Mouse (Mus musculus): ENCODE results near the gene Olfml2a. TPM values are rescaled to one million over a fixed set of nuclear protein-coding genes. Genes with fewer than 3 reads are reported as not detected.
"Not testable (repeated sequence)": the region's sequence is repeated elsewhere in the genome, so short reads cannot be mapped to it uniquely, and the experiment has no call there.

The Olfml2a gene
- polyA plus RNA-seq, 1 experiment from 2014 or later: 2.5 TPM

- Histone ChIP-seq H3K4me2 (replicated peaks; ENCODE audit: low read depth, low read length) (0 out of 2 replicates have a peak overlapping the region, but pooled peaks have one; percentile 91), H3K36me3 (ENCODE audit: control insufficient read depth, insufficient read depth, low read length) (peaks cover 10% of the 10 kb centered on the region), H3K27me3 (ENCODE audit: control insufficient read depth, insufficient read depth, low read length) (no peaks in the 10 kb centered on the region), H3K9ac (ENCODE audit: low read depth, low read length) (no peak overlapping the region), H3K4me3 (ENCODE audit: low read depth, low read length) (peak overlapping the region; percentile 83), H3K9me3 (ENCODE audit: control insufficient read depth, low read length) (no peaks in the 10 kb centered on the region), H3K27ac (ENCODE audit: low read depth, low read length) (no peak overlapping the region), H3K4me1 (replicated peaks; ENCODE audit: control insufficient read depth, insufficient read depth, low read length) (peaks cover 13% of the 10 kb centered on the region)
- no peak for DNase-seq (ENCODE audit: low spot score)
- no peak for ATAC-seq (ENCODE audit: low FRiP score)
- 92% methylated on average over 14 of the region's 14 CpGs for WGBS
Observed at GRCm38 (mm10) chr2:39006149-39006730, 74.5 kb downstream of the Olfml2a start.

DNA sequence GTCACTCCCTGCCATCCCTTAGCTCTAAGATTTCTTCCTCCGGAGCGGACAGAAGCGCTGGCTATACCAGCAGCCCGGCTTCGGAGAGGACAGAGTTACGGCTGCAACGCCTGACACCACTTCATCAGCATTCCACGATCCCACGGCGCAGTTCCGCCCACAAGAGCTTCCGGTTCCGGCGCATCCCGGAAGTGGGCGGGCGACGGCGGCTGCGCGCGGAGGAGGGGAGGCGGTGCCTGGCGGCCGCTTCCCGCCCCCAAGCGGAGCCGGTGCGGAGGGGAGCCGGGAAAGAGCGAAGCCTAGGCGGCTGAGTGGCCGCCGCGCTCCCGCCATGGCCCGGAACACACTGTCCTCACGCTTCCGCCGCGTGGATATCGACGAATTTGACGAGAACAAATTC, 76.1 kb downstream of the Olfml2a start:
- Histone ChIP-seq H3K27ac (ENCODE audit: low read depth, low read length) (peak overlapping the region; percentile 82), H3K9me3 (ENCODE audit: control insufficient read depth, low read length) (no peaks in the 10 kb centered on the region), H3K27me3 (ENCODE audit: control insufficient read depth, insufficient read depth, low read length) (no peaks in the 10 kb centered on the region), H3K36me3 (ENCODE audit: control insufficient read depth, insufficient read depth, low read length) (peaks cover 3% of the 10 kb centered on the region), H3K4me1 (replicated peaks; ENCODE audit: control insufficient read depth, insufficient read depth, low read length) (peaks cover 13% of the 10 kb centered on the region), H3K4me2 (replicated peaks; ENCODE audit: low read depth, low read length) (peak overlapping the region; percentile 88), H3K4me3 (ENCODE audit: low read depth, low read length) (peak overlapping the region; percentile 61), H3K9ac (ENCODE audit: low read depth, low read length) (peak overlapping the region; percentile 76)
- WGBS: 0% methylated on average over 40 of the region's 44 CpGs
- DNase-seq (ENCODE audit: low spot score) (peak; percentile 96), ATAC-seq (ENCODE audit: low FRiP score) (peak; percentile 87)

GRCm38 (mm10) chr2:39008350-39008851, 76.6 kb downstream of the Olfml2a start:
- peak overlapping the region; percentile 61 for H3K4me3 ChIP-seq (ENCODE audit: low read depth, low read length)
- peak overlapping the region; percentile 82 for H3K27ac ChIP-seq (ENCODE audit: low read depth, low read length)
- peaks cover 2% of the 10 kb centered on the region; the same call in 1 of the 2 replicates for H3K36me3 ChIP-seq (ENCODE audit: control insufficient read depth, insufficient read depth, low read length)
- WGBS: under 1% methylated on average over 20 of the region's 25 CpGs
- ATAC-seq (ENCODE audit: low FRiP score) (peak; percentile 63), DNase-seq (ENCODE audit: low spot score) (no peak)
- peak overlapping the region; percentile 88 for H3K4me2 ChIP-seq (replicated peaks; ENCODE audit: low read depth, low read length)
- H3K9ac ChIP-seq (ENCODE audit: low read depth, low read length): peak overlapping the region; percentile 76
- peaks cover 13% of the 10 kb centered on the region for H3K4me1 ChIP-seq (replicated peaks; ENCODE audit: control insufficient read depth, insufficient read depth, low read length)
- no peaks in the 10 kb centered on the region for H3K27me3 ChIP-seq (ENCODE audit: control insufficient read depth, insufficient read depth, low read length)
- no peaks in the 10 kb centered on the region for H3K9me3 ChIP-seq (ENCODE audit: control insufficient read depth, low read length)

DNA sequence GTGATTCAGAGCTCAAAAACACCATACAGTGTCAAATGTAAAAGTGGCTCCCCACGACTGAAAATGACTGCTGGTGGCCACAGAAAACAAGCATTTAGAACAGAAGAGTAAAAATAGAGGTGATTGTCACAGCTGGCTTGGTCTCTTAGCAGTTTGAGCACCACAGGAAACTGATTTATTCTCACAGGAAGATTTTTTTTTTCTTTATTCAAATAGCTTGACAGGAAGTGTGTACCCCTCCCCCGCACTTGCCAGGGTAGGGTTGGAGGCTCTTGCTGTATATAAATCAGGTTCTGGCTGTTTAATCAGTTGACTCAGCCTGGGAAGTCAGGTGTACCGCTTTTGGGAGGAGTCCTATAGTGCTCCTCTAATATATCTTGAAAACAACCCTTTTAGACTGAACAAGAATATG, 77.2 kb downstream of the Olfml2a start:
- Histone ChIP-seq H3K27me3 (ENCODE audit: control insufficient read depth, insufficient read depth, low read length) (no peaks in the 10 kb centered on the region), H3K27ac (ENCODE audit: low read depth, low read length) (no peak overlapping the region), H3K4me3 (ENCODE audit: low read depth, low read length) (peak overlapping the region; percentile 61), H3K9ac (ENCODE audit: low read depth, low read length) (peak overlapping the region; percentile 76), H3K36me3 (ENCODE audit: control insufficient read depth, insufficient read depth, low read length) (no peaks in the 10 kb centered on the region), H3K4me1 (replicated peaks; ENCODE audit: control insufficient read depth, insufficient read depth, low read length) (peaks cover 8% of the 10 kb centered on the region; the same call in 1 of the 2 replicates), H3K4me2 (replicated peaks; ENCODE audit: low read depth, low read length) (peak overlapping the region; percentile 88), H3K9me3 (ENCODE audit: control insufficient read depth, low read length) (no peaks in the 10 kb centered on the region)
- ATAC-seq (ENCODE audit: low FRiP score) (no peak), DNase-seq (ENCODE audit: low spot score) (peak; percentile 30)
- 36% methylated on average over 3 of the region's 3 CpGs for WGBS

DNA sequence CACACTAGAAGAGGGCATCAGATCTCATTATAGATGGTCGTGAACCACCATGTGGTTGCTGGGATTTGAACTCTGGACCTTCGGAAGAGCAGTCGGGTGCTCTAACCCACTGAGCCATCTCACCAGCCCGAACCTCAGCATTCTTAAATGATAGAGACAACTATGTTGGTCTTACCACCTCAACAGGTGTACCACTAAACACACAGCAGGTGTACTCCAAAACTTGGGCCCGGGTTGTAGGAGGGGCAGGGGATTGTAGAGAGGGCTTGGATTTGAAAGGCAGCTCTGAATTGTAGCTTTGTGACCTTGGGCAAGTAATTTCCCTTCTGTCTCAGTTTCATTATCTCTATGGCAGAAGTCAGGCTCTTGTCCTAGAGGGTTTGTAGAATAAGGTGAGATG, 78.4 kb downstream of the Olfml2a start:
- not testable (repeated sequence) for DNase-seq (ENCODE audit: low spot score)

DNA sequence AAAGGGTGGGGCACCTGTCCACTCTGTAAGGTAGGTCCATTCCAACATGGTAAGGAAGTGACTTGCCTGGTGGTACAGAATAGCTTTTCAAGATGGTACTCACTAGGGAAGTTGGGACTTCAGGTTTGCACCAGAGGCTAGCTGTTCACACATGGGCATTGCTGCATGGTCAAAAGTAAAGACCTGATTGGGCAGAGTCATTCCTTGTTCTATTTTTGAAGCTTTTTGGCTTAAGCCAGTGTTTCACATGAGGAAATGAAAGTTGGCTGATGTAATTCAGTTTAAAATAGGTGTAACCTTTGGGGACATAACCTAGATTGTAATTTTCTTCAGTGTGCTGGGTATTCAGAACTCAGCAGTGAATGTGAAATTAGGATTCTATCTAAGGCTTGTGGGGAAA, 79.5 kb downstream of the Olfml2a start:
- Histone ChIP-seq H3K4me2 (replicated peaks; ENCODE audit: low read depth, low read length) (no peak overlapping the region), H3K36me3 (ENCODE audit: control insufficient read depth, insufficient read depth, low read length) (peaks cover 3% of the 10 kb centered on the region; the same call in 1 of the 2 replicates), H3K4me3 (ENCODE audit: low read depth, low read length) (no peak overlapping the region), H3K4me1 (replicated peaks; ENCODE audit: control insufficient read depth, insufficient read depth, low read length) (0 out of 2 replicates have a peak, but pooled peaks cover 4% of the 10 kb centered on the region), H3K27ac (ENCODE audit: low read depth, low read length) (no peak overlapping the region), H3K9me3 (ENCODE audit: control insufficient read depth, low read length) (no peaks in the 10 kb centered on the region), H3K27me3 (ENCODE audit: control insufficient read depth, insufficient read depth, low read length) (no peaks in the 10 kb centered on the region), H3K9ac (ENCODE audit: low read depth, low read length) (no peak overlapping the region)
- ATAC-seq (ENCODE audit: low FRiP score): no peak
- no peak for DNase-seq (ENCODE audit: low spot score)

More for the DNA sequence above, 78.4 kb downstream of the Olfml2a start:
- H3K4me3 ChIP-seq (ENCODE audit: low read depth, low read length); H3K27me3 ChIP-seq (ENCODE audit: control insufficient read depth, insufficient read depth, low read length); H3K9me3 ChIP-seq (ENCODE audit: control insufficient read depth, low read length); H3K9ac ChIP-seq (ENCODE audit: low read depth, low read length); H3K4me2 ChIP-seq (replicated peaks; ENCODE audit: low read depth, low read length); ATAC-seq (ENCODE audit: low FRiP score); H3K27ac ChIP-seq (ENCODE audit: low read depth, low read length); H3K36me3 ChIP-seq (ENCODE audit: control insufficient read depth, insufficient read depth, low read length); H3K4me1 ChIP-seq (replicated peaks; ENCODE audit: control insufficient read depth, insufficient read depth, low read length): not testable (repeated sequence)
- WGBS: 92% methylated on average over 5 of the region's 5 CpGs

- no peaks in the 10 kb centered on the region for H3K9me3 ChIP-seq (ENCODE audit: control insufficient read depth, low read length)
- no peak overlapping the region for H3K4me2 ChIP-seq (replicated peaks; ENCODE audit: low read depth, low read length)
- no peak for DNase-seq (ENCODE audit: low spot score)
- H3K4me3 ChIP-seq (ENCODE audit: low read depth, low read length): no peak overlapping the region
- 0 out of 2 replicates have a peak, but pooled peaks cover 4% of the 10 kb centered on the region for H3K4me1 ChIP-seq (replicated peaks; ENCODE audit: control insufficient read depth, insufficient read depth, low read length)
- WGBS: 95% methylated on average over 3 of the region's 3 CpGs
- H3K36me3 ChIP-seq (ENCODE audit: control insufficient read depth, insufficient read depth, low read length): peaks cover 5% of the 10 kb centered on the region; the same call in 1 of the 2 replicates
- ATAC-seq (ENCODE audit: low FRiP score): no peak
- H3K9ac ChIP-seq (ENCODE audit: low read depth, low read length): no peak overlapping the region
- H3K27ac ChIP-seq (ENCODE audit: low read depth, low read length): no peak overlapping the region
- H3K27me3 ChIP-seq (ENCODE audit: control insufficient read depth, insufficient read depth, low read length): no peaks in the 10 kb centered on the region
Observed at GRCm38 (mm10) chr2:39011971-39012370, 80.2 kb downstream of the Olfml2a start.

DNA sequence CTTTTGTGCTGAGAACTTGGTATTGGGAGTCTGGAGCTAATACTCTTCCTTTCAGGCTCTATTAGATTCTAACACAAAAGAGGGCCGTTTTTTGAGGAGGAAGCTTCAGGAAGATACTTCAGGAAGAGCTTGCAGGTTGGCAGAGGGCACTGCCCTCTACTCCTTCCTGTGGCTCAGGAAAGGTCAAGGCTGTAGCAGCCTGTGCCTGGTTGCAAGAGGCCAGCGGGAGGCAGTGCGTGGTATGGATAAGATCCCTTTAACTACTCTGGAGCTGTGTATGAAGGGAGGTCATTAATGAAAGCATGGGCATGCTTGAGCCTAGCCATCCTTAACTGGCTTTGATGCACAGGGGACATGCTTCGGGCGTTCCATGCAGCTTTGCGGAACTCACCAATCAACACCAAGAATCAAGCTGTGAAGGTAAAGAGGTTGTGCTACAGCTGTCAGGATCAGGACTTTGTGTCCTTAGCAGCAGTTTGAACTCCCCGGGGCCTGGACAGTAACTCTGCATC, 81.0 kb downstream of the Olfml2a start:
- Histone ChIP-seq H3K9me3 (ENCODE audit: control insufficient read depth, low read length) (no peaks in the 10 kb centered on the region), H3K27me3 (ENCODE audit: control insufficient read depth, insufficient read depth, low read length) (no peaks in the 10 kb centered on the region), H3K4me2 (replicated peaks; ENCODE audit: low read depth, low read length) (no peak overlapping the region), H3K36me3 (ENCODE audit: control insufficient read depth, insufficient read depth, low read length) (peaks cover 5% of the 10 kb centered on the region; the same call in 1 of the 2 replicates), H3K4me1 (replicated peaks; ENCODE audit: control insufficient read depth, insufficient read depth, low read length) (0 out of 2 replicates have a peak, but pooled peaks cover 4% of the 10 kb centered on the region), H3K4me3 (ENCODE audit: low read depth, low read length) (no peak overlapping the region), H3K9ac (ENCODE audit: low read depth, low read length) (no peak overlapping the region), H3K27ac (ENCODE audit: low read depth, low read length) (no peak overlapping the region)
- 89% methylated on average over 7 of the region's 7 CpGs for WGBS
- DNase-seq (ENCODE audit: low spot score): no peak
- ATAC-seq (ENCODE audit: low FRiP score): no peak

All from hindbrain, embryonic 11.5 days (tissue).